Mouse (Mus musculus) urinary bladder, postnatal 36 days (tissue): ENCODE data around the gene Lrrc71.

Source experiments
- DNase-seq, 2 experiments: peaks; one replicate each; pipeline ENCODE4 v3.0.0; 2022; ENCODE audit warnings: low spot score in 2 of 2, mixed read lengths in 1 of 2

Lrrc71 gene

GRCm38 (mm10) chr3:87724556-87724955 lies 23.9 kb downstream of the Lrrc71 start:
- no peak for DNase-seq

DNA sequence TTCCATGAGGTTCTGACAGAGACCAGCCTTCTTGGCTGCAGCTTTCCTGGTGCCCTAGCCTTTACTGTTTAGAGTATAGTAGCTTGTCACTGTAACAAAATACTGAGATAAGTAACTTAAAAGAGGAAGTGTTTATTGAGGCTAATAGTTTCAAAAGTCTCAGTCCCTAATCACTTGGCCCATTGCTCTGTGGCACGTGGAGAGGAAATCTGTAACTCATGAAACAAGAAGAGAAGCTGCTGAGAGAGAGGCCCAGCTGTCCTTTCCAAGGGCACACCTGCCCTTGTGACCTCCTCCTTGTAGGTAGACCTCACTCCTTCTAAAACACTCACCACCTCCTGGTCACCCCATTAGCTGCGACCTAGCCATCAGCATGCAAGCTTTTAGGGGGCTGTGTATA lies 29.9 kb downstream of the Lrrc71 start:
- no peak for DNase-seq
